Mouse (Mus musculus) olfactory bulb, adult 2 months (tissue): ENCODE results near the gene Med13l.

Source experiments
- CTCF ChIP-seq: fragments of 200-500 bp; IDR thresholded peaks from 2 replicates; pipeline ENCODE4 v1.5.1; 2012; ENCODE audit warnings: low read depth, mild to moderate bottlenecking, low read length, moderate library complexity; ENCODE audit not compliant: insufficient read depth
- POLR2A ChIP-seq: fragments of 200-500 bp; IDR thresholded peaks from 2 replicates; pipeline ENCODE4 v1.6.1; 2012; ENCODE audit warnings: mild to moderate bottlenecking, low read depth, low read length, moderate library complexity; ENCODE audit not compliant: insufficient read depth

DNA sequence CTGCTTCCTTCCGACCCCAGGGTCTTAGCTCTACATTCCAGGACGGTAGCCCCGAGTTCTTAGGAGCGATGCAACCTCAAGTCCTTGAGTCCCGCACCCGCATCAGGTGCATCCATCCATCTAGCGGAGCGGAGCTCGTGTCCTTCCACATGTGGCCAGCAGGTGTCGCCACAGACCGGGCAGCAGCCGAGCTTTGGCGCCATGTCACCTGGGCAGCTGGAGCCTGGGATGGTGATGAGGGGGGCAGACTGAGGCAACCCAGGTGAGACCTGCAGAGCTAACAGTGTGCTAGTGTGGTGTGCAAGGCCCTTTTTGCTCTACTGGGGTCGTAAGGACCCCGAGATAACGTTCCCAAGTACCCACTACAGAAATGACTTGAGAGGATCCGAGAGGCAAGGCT is 221.1 kb downstream of the Med13l start:
- TF ChIP-seq CTCF = peak; percentile 98
- no peak for TF ChIP-seq POLR2A
